Mouse (Mus musculus): Measurements from ENCODE around the gene Tmem100.

DNA sequence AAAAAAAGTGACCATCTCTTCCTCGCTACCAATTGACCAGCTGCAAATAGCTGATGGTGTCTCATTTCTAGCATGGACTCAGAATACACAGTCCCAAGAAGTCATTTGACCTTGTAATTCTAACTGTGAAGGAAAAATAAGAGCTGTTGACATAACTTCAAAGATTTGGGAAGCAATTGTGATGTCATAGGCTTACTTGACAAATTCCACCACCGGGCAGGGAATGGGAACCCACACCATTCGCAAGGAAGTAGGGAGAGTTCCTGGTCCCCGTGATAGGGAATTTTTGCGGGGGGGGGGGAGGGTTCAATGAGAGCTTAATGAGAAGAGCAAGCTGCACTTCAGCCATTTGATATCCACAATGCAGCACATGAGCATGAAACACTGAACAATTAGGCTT, 43.1 kb downstream of the Tmem100 start:
- TF ChIP-seq CTCF (IDR thresholded peaks at IDR 0.05; ENCODE audit: low read depth) (no peak), EP300 (IDR thresholded peaks at IDR 0.05; ENCODE audit: low read depth) (no peak)
